Mouse (Mus musculus) liver, adult 2 months (tissue): Measurements from ENCODE around the gene Notch3. TPM values are rescaled to one million over a fixed set of nuclear protein-coding genes. Genes with fewer than 3 reads are reported as not detected.
A peak's percentile ranks its signal among the peaks of the same experiment; 100 is the strongest.

Experiments used
- DNase-seq: peaks from one replicate; pipeline ENCODE4 v3.0.0-alpha.2; 2011; ENCODE audit warnings: low read depth, low spot score; ENCODE audit errors: extremely low read depth
- H3K27ac ChIP-seq: fragments of 200-500 bp; replicated peaks from 2 replicates; pipeline ENCODE4 v1.5.1; 2012; ENCODE audit warnings: low read depth, mild to moderate bottlenecking, control low read depth, inconsistent platforms, low read length; ENCODE audit not compliant: insufficient read depth
- H3K27me3 ChIP-seq: fragments of 200-500 bp; 2 replicates; pipeline ENCODE4 v1.6.1; 2012; ENCODE audit warnings: mild to moderate bottlenecking, moderate library complexity, low read length, inconsistent platforms; ENCODE audit not compliant: control insufficient read depth, insufficient read depth
- H3K36me3 ChIP-seq: fragments of 200-500 bp; 2 replicates; pipeline ENCODE4 v1.6.1; 2012; ENCODE audit warnings: low read length, inconsistent platforms; ENCODE audit not compliant: control insufficient read depth, insufficient read depth
- H3K4me1 ChIP-seq: fragments of 200-500 bp; 2 replicates; pipeline ENCODE4 v1.6.1; 2011; ENCODE audit warnings: low read length; ENCODE audit not compliant: control insufficient read depth, insufficient read depth
- H3K4me3 ChIP-seq: fragments of 200-500 bp; 2 replicates; pipeline ENCODE4 v1.5.1; 2011; ENCODE audit warnings: low read depth, mild to moderate bottlenecking, control low read depth, low read length, moderate library complexity; ENCODE audit not compliant: insufficient read depth
- H3K79me2 ChIP-seq: fragments of 200-500 bp; 2 replicates; pipeline ENCODE4 v1.6.1; 2012; ENCODE audit warnings: inconsistent platforms, mild to moderate bottlenecking, low read length, moderate library complexity; ENCODE audit not compliant: control insufficient read depth, insufficient read depth
- H3K9ac ChIP-seq: fragments of 200-500 bp; 2 replicates; pipeline ENCODE4 v1.6.1; 2012; ENCODE audit warnings: low read depth, mild to moderate bottlenecking, control low read depth, inconsistent platforms, low read length
- CTCF ChIP-seq: fragments of 200-500 bp; IDR thresholded peaks from 2 replicates; pipeline ENCODE4 v1.5.1; 2011; ENCODE audit warnings: low read depth, low read length, control low read depth
- POLR2A ChIP-seq: fragments of 200-500 bp; IDR thresholded peaks from 2 replicates; pipeline ENCODE4 v1.6.1; 2011; ENCODE audit warnings: low read length, control low read depth; ENCODE audit not compliant: insufficient read depth; ENCODE audit errors: extremely low read depth
- WGBS: fragments of 180-500 bp; shearing (Covaris S2); methylation state at CpG from one replicate; pipeline ENCODE4 v1.1.7; 2018; 5-methylcytosine and 5-hydroxymethylcytosine counted together
- polyA plus RNA-seq: library from polyadenylated mRNA; depleted of rRNA; stranded (reverse); fragments of >200 nt; gene quantifications from 2 replicates; pipeline ENCODE4 v1.2.3, GENCODE M21; 2012
- total RNA-seq: library from RNA; depleted of rRNA; stranded (reverse); fragments of >200 nt; gene quantifications from 2 replicates; pipeline ENCODE4 v1.2.3, GENCODE M21; 2014

The Notch3 gene
- total and polyA plus RNA-seq, 2 experiments: 0.55 to 1.3 TPM

DNA sequence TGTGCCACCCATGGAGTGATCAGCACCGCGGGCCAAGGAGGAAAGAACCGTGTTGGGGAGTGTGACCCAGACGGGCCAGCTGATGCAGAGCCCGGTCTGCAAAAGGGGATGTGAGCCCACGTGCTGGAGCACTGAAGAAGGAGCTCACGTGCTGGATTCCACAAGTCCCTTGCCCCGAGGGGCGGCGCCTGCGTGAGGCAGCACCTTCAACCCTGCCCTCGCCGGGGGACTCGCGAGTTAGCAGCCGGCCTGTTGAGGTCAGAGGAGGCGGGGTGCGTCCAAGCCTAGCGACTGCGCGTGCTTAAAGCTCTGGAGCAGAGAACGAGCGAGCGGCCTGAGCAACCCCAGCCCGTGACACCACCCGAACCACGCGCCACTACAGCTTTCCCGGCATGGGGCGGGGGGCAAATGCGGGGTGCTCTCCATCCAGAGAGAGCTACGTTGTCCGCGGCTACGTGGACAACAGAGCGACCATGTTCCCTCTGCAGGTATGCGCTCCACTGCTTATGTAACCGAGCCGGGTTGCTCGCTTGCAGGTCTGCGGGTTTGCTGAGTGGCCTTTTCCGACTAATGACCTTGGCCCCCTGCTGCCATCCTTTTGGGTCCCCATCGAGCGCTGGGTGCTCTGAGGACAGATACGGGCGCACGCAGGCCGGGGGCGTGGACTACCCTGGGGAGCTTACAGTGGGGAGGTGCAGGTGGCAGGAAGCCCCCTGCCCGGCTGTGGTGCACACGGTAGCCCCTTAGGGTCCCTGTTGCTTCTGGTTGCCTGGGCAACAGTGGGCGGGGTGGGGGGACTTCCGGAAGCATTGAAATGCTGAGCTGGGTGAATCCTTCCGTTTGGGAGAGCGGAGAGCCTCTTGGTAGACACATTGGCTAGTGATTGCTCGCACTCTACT is 52.9 kb downstream of the Notch3 start:
- DNase-seq: peak; percentile 78
- Histone ChIP-seq H3K4me1 (peaks cover 25% of the 10 kb centered on the region), H3K9ac (peak overlapping the region; percentile 60), H3K27me3 (no peaks in the 10 kb centered on the region), H3K36me3 (no peaks in the 10 kb centered on the region), H3K27ac (peak overlapping the region; percentile 9), H3K4me3 (peak overlapping the region; percentile 56), H3K79me2 (no peaks in the 10 kb centered on the region)
- TF ChIP-seq POLR2A (peak; percentile 50; the same call in 1 of the 2 replicates), CTCF (no peak)
- WGBS: 2% methylated on average over 56 of the region's 56 CpGs

GRCm38 (mm10) chr17:32113255-32113522 is 53.5 kb downstream of the Notch3 start:
- no peak for TF ChIP-seq POLR2A
- no peak for TF ChIP-seq CTCF
- 44% methylated on average over 8 of the region's 8 CpGs for WGBS
- Histone ChIP-seq H3K79me2 (no peaks in the 10 kb centered on the region), H3K36me3 (no peaks in the 10 kb centered on the region), H3K27me3 (no peaks in the 10 kb centered on the region), H3K4me1 (peaks cover 25% of the 10 kb centered on the region), H3K27ac (no peak overlapping the region), H3K9ac (no peak overlapping the region; the same call in 1 of the 2 replicates), H3K4me3 (peak overlapping the region; percentile 56; the same call in 1 of the 2 replicates)
- DNase-seq: no peak

- no peak overlapping the region for H3K9ac ChIP-seq
- H3K27me3 ChIP-seq: no peaks in the 10 kb centered on the region
- H3K4me1 ChIP-seq: peaks cover 25% of the 10 kb centered on the region
- no peak for DNase-seq
- TF ChIP-seq POLR2A (no peak), CTCF (no peak)
- no peak overlapping the region for H3K27ac ChIP-seq
- 92% methylated on average over 8 of the region's 8 CpGs for WGBS
- H3K79me2 ChIP-seq: no peaks in the 10 kb centered on the region
- no peak overlapping the region for H3K4me3 ChIP-seq
- H3K36me3 ChIP-seq: no peaks in the 10 kb centered on the region
These were observed 54.0 kb downstream of the Notch3 start for GRCm38 (mm10) chr17:32112434-32113254.

GRCm38 (mm10) chr17:32110980-32111780 is 55.5 kb downstream of the Notch3 start:
- Histone ChIP-seq H3K27ac (no peak overlapping the region), H3K4me3 (no peak overlapping the region), H3K79me2 (no peaks in the 10 kb centered on the region), H3K9ac (no peak overlapping the region), H3K36me3 (no peaks in the 10 kb centered on the region), H3K4me1 (peaks cover 13% of the 10 kb centered on the region), H3K27me3 (no peaks in the 10 kb centered on the region)
- no peak for TF ChIP-seq CTCF
- no peak for TF ChIP-seq POLR2A
- 56% methylated on average over 10 of the region's 10 CpGs for WGBS
- DNase-seq: no peak

GRCm38 (mm10) chr17:32110424-32110823 is 56.2 kb downstream of the Notch3 start:
- peak; percentile 53 for DNase-seq
- Histone ChIP-seq H3K27me3 (no peaks in the 10 kb centered on the region), H3K79me2 (no peaks in the 10 kb centered on the region), H3K4me1 (peaks cover 12% of the 10 kb centered on the region), H3K4me3 (no peak overlapping the region), H3K36me3 (no peaks in the 10 kb centered on the region), H3K9ac (no peak overlapping the region), H3K27ac (no peak overlapping the region)
- no peak for TF ChIP-seq POLR2A
- no peak for TF ChIP-seq CTCF
- WGBS: 30% methylated on average over 2 of the region's 2 CpGs
